Mouse (Mus musculus) induced T-regulatory cell, adult 2 months (primary cell): Measurements from ENCODE around the gene Egfl8.
A peak's percentile ranks its signal among the peaks of the same experiment; 100 is the strongest.

ENCODE experiments used
- DNase-seq: peaks from one replicate; pipeline ENCODE4 v3.0.0-alpha.2; 2012; ENCODE audit warnings: low read depth

Egfl8 gene

GRCm38 (mm10) chr17:34615871-34616270 lies at the start of gene Egfl8:
Egfl8 (minus strand) TSS chr17:34615971.
- no peak for DNase-seq

GRCm38 (mm10) chr17:34664472-34664871 lies 48.7 kb upstream of the Egfl8 start:
- no peak for DNase-seq

GRCm38 (mm10) chr17:34663558-34663957 lies 47.8 kb upstream of the Egfl8 start:
- DNase-seq, result no peak

- DNase-seq, result no peak
These were observed 47.2 kb upstream of the Egfl8 start for GRCm38 (mm10) chr17:34662978-34663377.

GRCm38 (mm10) chr17:34662468-34662867 lies 46.7 kb upstream of the Egfl8 start:
- DNase-seq, result no peak

GRCm38 (mm10) chr17:34661121-34661591 lies 45.4 kb upstream of the Egfl8 start:
- no peak for DNase-seq

- no peak for DNase-seq
These were observed 44.6 kb upstream of the Egfl8 start for GRCm38 (mm10) chr17:34660259-34660820.

- no peak for DNase-seq
These were observed 44.1 kb upstream of the Egfl8 start for GRCm38 (mm10) chr17:34659897-34660214.

GRCm38 (mm10) chr17:34659181-34659896 lies 43.6 kb upstream of the Egfl8 start:
- DNase-seq, result no peak

GRCm38 (mm10) chr17:34658591-34658990 lies 42.8 kb upstream of the Egfl8 start:
- no peak for DNase-seq

- no peak for DNase-seq
These were observed 42.4 kb upstream of the Egfl8 start for GRCm38 (mm10) chr17:34658145-34658544.

GRCm38 (mm10) chr17:34657271-34657670 lies 41.5 kb upstream of the Egfl8 start:
- no peak for DNase-seq

GRCm38 (mm10) chr17:34656666-34657065 lies 40.9 kb upstream of the Egfl8 start:
- no peak for DNase-seq

GRCm38 (mm10) chr17:34655581-34655991 lies 39.8 kb upstream of the Egfl8 start:
- no peak for DNase-seq

- no peak for DNase-seq
These were observed 39.4 kb upstream of the Egfl8 start for GRCm38 (mm10) chr17:34655160-34655559.

- DNase-seq, result no peak
These were observed 38.6 kb upstream of the Egfl8 start for GRCm38 (mm10) chr17:34654392-34654791.

- DNase-seq, result peak; percentile 79
These were observed 38.0 kb upstream of the Egfl8 start for GRCm38 (mm10) chr17:34653746-34654285.

GRCm38 (mm10) chr17:34652985-34653384 lies 37.2 kb upstream of the Egfl8 start:
- DNase-seq, result no peak

- DNase-seq, result no peak
These were observed 36.8 kb upstream of the Egfl8 start for GRCm38 (mm10) chr17:34652546-34652945.

- DNase-seq, result peak; percentile 36
These were observed 35.9 kb upstream of the Egfl8 start for GRCm38 (mm10) chr17:34651507-34652221.

- DNase-seq, result no peak
These were observed 35.0 kb upstream of the Egfl8 start for GRCm38 (mm10) chr17:34650781-34651180.

GRCm38 (mm10) chr17:34649106-34649864 lies 33.5 kb upstream of the Egfl8 start:
- DNase-seq, result no peak
